Mouse (Mus musculus) hindbrain, embryonic 12.5 days (tissue): Measurements from ENCODE around the gene Ube2n. TPM values are rescaled to one million over a fixed set of nuclear protein-coding genes. Genes with fewer than 3 reads are reported as not detected.

ENCODE experiments used
- ATAC-seq: fragments of 200-750 bp; cut with Nextera tagmentation; 2 replicates; pipeline ENCODE4 v1.8.0; 2017; ENCODE audit warnings: moderate TSS enrichment; ENCODE audit not compliant: low FRiP score
- H3K27ac ChIP-seq: fragments of 300-500 bp; sonication (generic); 2 replicates; pipeline ENCODE4 v1.5.1; 2016; ENCODE audit warnings: mild to moderate bottlenecking
- H3K27me3 ChIP-seq: fragments of 300-500 bp; sonication (generic); 2 replicates; pipeline ENCODE4 v1.6.1; 2016; ENCODE audit warnings: mild to moderate bottlenecking
- H3K36me3 ChIP-seq: fragments of 300-500 bp; sonication (generic); 2 replicates; pipeline ENCODE4 v1.6.1; 2016; ENCODE audit warnings: mild to moderate bottlenecking
- H3K4me1 ChIP-seq: fragments of 300-500 bp; sonication (generic); 2 replicates; pipeline ENCODE4 v1.6.1; 2016
- H3K4me2 ChIP-seq: fragments of 300-500 bp; sonication (generic); replicated peaks from 2 replicates; pipeline ENCODE4 v1.6.1; 2016; ENCODE audit warnings: mild to moderate bottlenecking
- H3K4me3 ChIP-seq: fragments of 300-500 bp; sonication (generic); 2 replicates; pipeline ENCODE4 v1.5.1; 2016; ENCODE audit warnings: mild to moderate bottlenecking
- H3K9ac ChIP-seq: fragments of 300-500 bp; sonication (generic); 2 replicates; pipeline ENCODE4 v1.6.1; 2016; ENCODE audit warnings: mild to moderate bottlenecking, moderate library complexity
- H3K9me3 ChIP-seq: fragments of 300-500 bp; sonication (generic); replicated peaks from 2 replicates; pipeline ENCODE4 v1.6.1; 2016; ENCODE audit warnings: mild to moderate bottlenecking
- WGBS: fragments of 180-500 bp; shearing (Covaris S2); methylation state at CpG from one replicate; pipeline ENCODE4 v1.1.7; 2016; 5-methylcytosine and 5-hydroxymethylcytosine counted together
- polyA plus RNA-seq: library from polyadenylated mRNA; unstranded; fragments of >200 nt; fragmentation: Nextera tagmentation; extraction: Ambion mirVana; gene quantifications from 2 replicates; pipeline ENCODE4 v1.2.1, GENCODE M21; 2016

Ube2n gene
- polyA plus RNA-seq, 1 experiment from 2014 or later: 367 TPM

DNA sequence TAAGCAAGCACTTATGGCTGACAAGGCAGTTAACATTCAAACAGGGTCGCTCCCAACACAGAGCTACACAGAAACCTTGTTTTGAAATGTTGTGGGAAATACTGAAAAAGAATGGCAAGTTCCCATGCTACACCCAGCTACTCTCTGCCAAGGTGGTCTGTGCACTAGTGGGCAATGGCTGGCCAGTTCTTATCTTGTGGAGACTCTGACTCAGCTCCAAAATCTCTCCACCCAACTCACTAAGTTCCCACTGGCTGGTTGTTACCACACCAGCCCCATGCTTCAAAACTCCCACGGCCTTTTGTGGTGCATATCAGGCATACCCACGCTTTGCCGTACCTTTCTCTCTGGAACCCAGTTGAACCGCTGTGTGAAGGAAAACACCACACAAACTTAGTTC, 18.0 kb downstream of the Ube2n start:
- no peak for ATAC-seq
- H3K36me3 ChIP-seq: no peaks in the 10 kb centered on the region

DNA sequence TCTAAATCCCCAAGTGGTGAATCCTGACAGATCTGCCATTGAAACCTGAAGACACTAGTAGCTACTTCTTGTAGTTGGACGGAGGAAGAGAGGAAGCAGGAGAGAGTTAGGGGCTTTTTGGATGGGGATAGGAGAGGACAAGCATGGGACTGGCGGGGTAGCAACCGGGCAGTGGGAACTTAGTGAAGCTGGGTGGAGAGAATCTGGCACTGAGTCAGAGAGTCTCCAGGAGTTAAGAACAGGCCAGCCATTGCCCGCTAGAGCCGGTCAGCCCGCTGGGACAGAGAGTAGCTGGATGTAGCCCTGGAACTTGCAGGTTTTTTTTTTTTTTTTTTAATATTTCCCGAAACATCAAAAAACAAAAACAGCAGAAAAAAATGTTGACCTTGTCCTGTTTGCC, 18.4 kb downstream of the Ube2n start:
- 98% methylated on average over 7 of the region's 7 CpGs for WGBS
- Histone ChIP-seq H3K4me3 (no peak overlapping the region), H3K36me3 (no peaks in the 10 kb centered on the region), H3K4me1 (peaks cover 12% of the 10 kb centered on the region), H3K9me3 (no peaks in the 10 kb centered on the region), H3K4me2 (no peak overlapping the region), H3K27ac (no peak overlapping the region), H3K27me3 (no peaks in the 10 kb centered on the region), H3K9ac (no peak overlapping the region)
- ATAC-seq: no peak

More for the DNA sequence above, 18.0 kb downstream of the Ube2n start:
- no peak overlapping the region for H3K4me2 ChIP-seq
- H3K4me1 ChIP-seq: peaks cover 12% of the 10 kb centered on the region
- H3K4me3 ChIP-seq: no peak overlapping the region
- H3K9ac ChIP-seq: no peak overlapping the region
- H3K27ac ChIP-seq: no peak overlapping the region
- H3K27me3 ChIP-seq: no peaks in the 10 kb centered on the region
- no peaks in the 10 kb centered on the region for H3K9me3 ChIP-seq
- 95% methylated on average over 5 of the region's 5 CpGs for WGBS

DNA sequence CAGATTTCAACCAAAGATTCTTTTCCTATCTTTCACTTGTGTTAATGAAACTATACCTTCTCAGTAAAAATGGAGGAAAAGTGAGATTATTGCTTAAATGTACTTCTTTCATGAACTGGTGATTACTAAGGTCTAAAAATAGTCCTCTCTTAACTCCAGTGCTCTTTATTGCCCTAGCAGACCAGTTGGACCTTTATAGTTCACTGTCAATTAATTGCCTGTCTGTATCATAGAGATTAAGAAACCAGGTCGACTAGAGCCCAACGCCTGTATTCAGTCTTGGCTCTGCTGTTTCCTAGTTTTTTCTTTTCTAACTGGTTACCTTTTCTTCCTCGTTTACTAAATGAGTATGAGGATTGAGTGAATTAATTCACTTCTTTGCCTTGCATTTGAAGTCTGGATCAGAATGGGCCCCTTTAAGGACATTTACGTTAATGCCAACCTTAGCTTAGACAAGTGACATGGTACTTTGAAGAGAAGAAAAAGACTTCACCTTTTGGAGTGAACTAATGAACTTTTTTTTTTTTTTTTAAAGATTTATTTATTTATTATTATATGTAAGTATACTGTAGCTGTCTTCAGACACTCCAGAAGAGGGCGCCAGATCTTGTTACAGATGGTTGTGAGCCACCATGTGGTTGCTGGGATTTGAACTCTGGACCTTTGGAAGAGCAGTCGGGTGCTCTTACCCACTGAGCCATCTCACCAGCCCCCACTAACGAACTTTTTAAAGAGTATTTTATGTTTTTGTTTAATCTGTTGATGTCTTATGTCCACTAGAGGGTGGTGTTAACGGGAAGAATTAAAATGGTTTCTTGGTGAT, 20.7 kb downstream of the Ube2n start:
- Histone ChIP-seq H3K9me3 (no peaks in the 10 kb centered on the region), H3K4me2 (no peak overlapping the region), H3K27ac (no peak overlapping the region), H3K9ac (no peak overlapping the region), H3K4me3 (no peak overlapping the region), H3K27me3 (no peaks in the 10 kb centered on the region), H3K36me3 (no peaks in the 10 kb centered on the region), H3K4me1 (peaks cover 9% of the 10 kb centered on the region)
- 90% methylated on average over 8 of the region's 8 CpGs for WGBS
- no peak for ATAC-seq

GRCm38 (mm10) chr10:95536222-95536541, 21.2 kb downstream of the Ube2n start:
- no peak for ATAC-seq
- no peak overlapping the region for H3K4me2 ChIP-seq
- H3K4me1 ChIP-seq: 0 out of 2 replicates have a peak, but pooled peaks cover 3% of the 10 kb centered on the region
- H3K27me3 ChIP-seq: no peaks in the 10 kb centered on the region
- no peak overlapping the region for H3K9ac ChIP-seq
- no peak overlapping the region for H3K4me3 ChIP-seq
- H3K9me3 ChIP-seq: no peaks in the 10 kb centered on the region
- H3K36me3 ChIP-seq: no peaks in the 10 kb centered on the region
- WGBS: 93% methylated on average over 6 of the region's 6 CpGs
- no peak overlapping the region for H3K27ac ChIP-seq

DNA sequence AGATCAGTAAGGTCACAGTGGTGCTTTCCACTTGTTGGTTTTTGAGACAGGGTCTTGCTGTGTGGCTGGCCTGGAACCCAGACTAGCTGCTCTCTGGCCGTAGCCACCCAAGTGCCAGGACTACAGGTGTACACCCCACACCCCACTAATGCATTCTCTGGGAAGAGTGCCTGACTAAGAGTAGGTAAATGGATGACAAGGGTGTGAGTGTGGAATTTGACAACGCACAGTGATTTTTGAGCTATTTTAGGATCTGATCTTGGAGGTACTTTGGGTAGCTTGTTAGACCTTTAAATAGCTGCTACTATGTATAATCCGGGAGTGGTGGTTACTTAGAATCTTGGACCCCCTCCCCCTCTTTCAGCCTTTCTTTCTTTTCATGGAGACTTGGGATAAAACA, 24.3 kb downstream of the Ube2n start:
- no peak for ATAC-seq
- Histone ChIP-seq H3K9me3 (no peaks in the 10 kb centered on the region), H3K4me1 (no peaks in the 10 kb centered on the region), H3K9ac (no peak overlapping the region), H3K27ac (no peak overlapping the region), H3K36me3 (peaks cover 8% of the 10 kb centered on the region), H3K4me2 (no peak overlapping the region), H3K4me3 (no peak overlapping the region), H3K27me3 (no peaks in the 10 kb centered on the region)
- WGBS: 89% methylated on average over 3 of the region's 3 CpGs

DNA sequence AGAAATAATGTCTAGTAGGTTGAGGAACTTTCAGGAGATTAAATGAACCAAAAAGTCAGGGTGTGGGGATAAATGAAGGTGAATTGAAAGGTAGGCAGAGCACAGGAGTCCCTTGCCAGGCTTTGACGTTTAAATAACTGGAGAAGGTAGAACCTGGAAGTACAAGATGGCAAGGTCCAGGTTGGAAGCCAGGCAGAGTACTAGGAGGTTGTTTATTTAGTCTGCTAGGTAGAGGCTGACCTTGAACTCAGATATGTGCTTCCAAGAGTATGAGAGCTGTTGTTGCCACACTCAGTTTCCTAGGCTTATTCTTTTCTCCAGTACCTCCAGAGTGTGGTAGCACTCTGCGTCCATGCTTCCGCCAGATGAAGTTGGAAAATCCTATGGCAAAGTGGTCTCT, 24.9 kb downstream of the Ube2n start:
- H3K9ac ChIP-seq: no peak overlapping the region
- H3K4me1 ChIP-seq: no peaks in the 10 kb centered on the region
- 97% methylated on average over 3 of the region's 3 CpGs for WGBS
- ATAC-seq: no peak
- H3K27ac ChIP-seq: no peak overlapping the region
- H3K27me3 ChIP-seq: no peaks in the 10 kb centered on the region
- peaks cover 14% of the 10 kb centered on the region for H3K36me3 ChIP-seq
- H3K4me3 ChIP-seq: no peak overlapping the region
- no peak overlapping the region for H3K4me2 ChIP-seq
- no peaks in the 10 kb centered on the region for H3K9me3 ChIP-seq

- H3K27me3 ChIP-seq: no peaks in the 10 kb centered on the region
- WGBS: 92% methylated on average over 4 of the region's 4 CpGs
- no peak for ATAC-seq
- H3K9ac ChIP-seq: no peak overlapping the region
- H3K9me3 ChIP-seq: no peaks in the 10 kb centered on the region
- H3K4me3 ChIP-seq: no peak overlapping the region
- peaks cover 21% of the 10 kb centered on the region for H3K36me3 ChIP-seq
- H3K27ac ChIP-seq: no peak overlapping the region
- H3K4me1 ChIP-seq: no peaks in the 10 kb centered on the region
- H3K4me2 ChIP-seq: no peak overlapping the region
These were observed 28.0 kb downstream of the Ube2n start for GRCm38 (mm10) chr10:95542916-95543315.

DNA sequence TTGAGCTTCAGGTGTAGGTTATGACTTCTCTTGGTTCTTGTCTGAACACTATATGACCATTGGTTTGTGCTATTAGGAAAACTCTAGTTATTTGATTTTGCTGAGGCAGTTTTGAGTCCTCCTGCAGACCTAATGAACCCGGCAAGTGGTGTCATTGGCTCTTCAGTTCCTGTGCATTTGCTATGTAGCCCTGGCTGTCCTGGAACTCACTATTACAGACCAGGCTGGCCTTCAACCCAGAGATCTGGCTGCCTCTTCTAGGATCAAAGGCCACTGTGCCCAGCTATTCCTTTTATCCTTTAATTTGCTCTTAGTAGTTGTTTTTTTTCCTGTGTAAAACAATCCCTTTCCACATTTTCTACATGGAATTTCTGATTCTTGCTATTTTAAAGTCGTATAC, 28.4 kb downstream of the Ube2n start:
- no peak for ATAC-seq
- Histone ChIP-seq H3K27ac (no peak overlapping the region), H3K27me3 (no peaks in the 10 kb centered on the region), H3K4me1 (no peaks in the 10 kb centered on the region), H3K4me3 (no peak overlapping the region), H3K9me3 (no peaks in the 10 kb centered on the region), H3K4me2 (no peak overlapping the region), H3K36me3 (peaks cover 23% of the 10 kb centered on the region), H3K9ac (no peak overlapping the region)
- 85% methylated on average over 2 of the region's 2 CpGs for WGBS

DNA sequence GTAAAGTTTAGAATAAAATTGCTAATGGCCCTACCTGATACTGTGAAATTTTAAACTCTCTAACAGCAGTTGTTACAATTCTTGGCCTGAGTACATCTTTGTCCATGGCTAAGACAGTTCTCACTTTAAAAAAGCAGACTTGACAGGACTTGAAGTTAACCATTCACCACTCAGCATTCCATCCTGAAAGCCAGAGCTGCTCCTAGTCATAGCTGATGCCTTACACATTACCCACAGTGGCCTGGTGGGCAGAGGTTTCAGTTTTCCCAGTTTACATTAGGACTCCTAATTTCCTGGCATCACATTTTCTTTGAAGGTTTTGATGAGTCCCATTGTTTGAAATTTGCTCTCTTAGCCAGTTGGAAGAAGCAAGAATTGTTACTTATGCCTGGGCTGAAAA, 29.1 kb downstream of the Ube2n start:
- Histone ChIP-seq H3K27ac (no peak overlapping the region), H3K9me3 (no peaks in the 10 kb centered on the region), H3K9ac (no peak overlapping the region), H3K4me2 (no peak overlapping the region), H3K4me3 (no peak overlapping the region), H3K36me3 (peaks cover 26% of the 10 kb centered on the region), H3K27me3 (no peaks in the 10 kb centered on the region), H3K4me1 (no peaks in the 10 kb centered on the region)
- no peak for ATAC-seq

GRCm38 (mm10) chr10:95544651-95545050, 29.7 kb downstream of the Ube2n start:
- H3K9ac ChIP-seq: no peak overlapping the region
- ATAC-seq: no peak
- no peaks in the 10 kb centered on the region for H3K4me1 ChIP-seq
- H3K4me2 ChIP-seq: no peak overlapping the region
- no peak overlapping the region for H3K27ac ChIP-seq
- no peak overlapping the region for H3K4me3 ChIP-seq
- H3K36me3 ChIP-seq: peaks cover 29% of the 10 kb centered on the region
- H3K27me3 ChIP-seq: no peaks in the 10 kb centered on the region
- no peaks in the 10 kb centered on the region for H3K9me3 ChIP-seq
- WGBS: 83% methylated on average over 2 of the region's 2 CpGs

DNA sequence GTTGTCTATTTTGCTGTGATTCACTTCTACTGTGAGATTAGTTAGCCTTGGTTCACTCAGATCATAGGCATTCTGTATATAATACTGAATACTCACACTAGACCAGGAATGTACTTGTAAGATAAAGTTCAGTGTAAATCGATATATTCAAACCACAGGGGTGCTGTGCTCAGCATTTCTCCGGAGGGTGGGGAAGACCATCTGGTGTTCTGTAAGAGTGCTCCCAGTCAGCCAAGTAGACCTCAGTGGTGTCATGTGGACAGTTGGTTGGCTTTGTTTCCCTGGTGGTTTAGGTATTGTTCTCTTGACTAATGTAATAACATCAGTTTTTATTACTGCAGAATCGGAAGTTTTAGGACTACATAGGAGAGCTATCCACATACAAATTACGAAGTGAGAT, 30.1 kb downstream of the Ube2n start:
- 69% methylated on average over 4 of the region's 4 CpGs for whole genome bisulfite sequencing
- no peak for ATAC-seq
- Histone ChIP-seq H3K4me1 (no peaks in the 10 kb centered on the region), H3K36me3 (peaks cover 29% of the 10 kb centered on the region), H3K9ac (no peak overlapping the region), H3K4me3 (no peak overlapping the region), H3K9me3 (no peaks in the 10 kb centered on the region), H3K4me2 (no peak overlapping the region), H3K27me3 (no peaks in the 10 kb centered on the region), H3K27ac (no peak overlapping the region)

- Histone ChIP-seq H3K27me3 (no peaks in the 10 kb centered on the region), H3K36me3 (peaks cover 34% of the 10 kb centered on the region), H3K4me3 (no peak overlapping the region), H3K4me2 (no peak overlapping the region), H3K9ac (no peak overlapping the region), H3K27ac (no peak overlapping the region), H3K4me1 (no peaks in the 10 kb centered on the region), H3K9me3 (no peaks in the 10 kb centered on the region)
- 94% methylated on average over 2 of the region's 2 CpGs for WGBS
- ATAC-seq: no peak
These were observed 31.2 kb downstream of the Ube2n start for GRCm38 (mm10) chr10:95546178-95546577.

- WGBS: 86% methylated on average over 11 of the region's 11 CpGs
These were observed 33.3 kb downstream of the Ube2n start for GRCm38 (mm10) chr10:95548154-95548826.

More at GRCm38 (mm10) chr10:95548154-95548826, 33.3 kb downstream of the Ube2n start:
- Histone ChIP-seq H3K27ac (no peak overlapping the region), H3K4me2 (no peak overlapping the region), H3K27me3 (no peaks in the 10 kb centered on the region), H3K36me3 (peaks cover 32% of the 10 kb centered on the region), H3K4me3 (no peak overlapping the region), H3K9ac (no peak overlapping the region), H3K4me1 (0 out of 2 replicates have a peak, but pooled peaks cover 2% of the 10 kb centered on the region), H3K9me3 (no peaks in the 10 kb centered on the region)
- no peak for ATAC-seq
